Mouse (Mus musculus): ENCODE data around the gene Znrd1as.

GRCm38 (mm10) chr17:36995448-36995847 is 37.1 kb downstream of the Znrd1as start:
- no peak for TF ChIP-seq CTCF (IDR thresholded peaks at IDR 0.05; ENCODE audit: low read depth)
- TF ChIP-seq EP300 (IDR thresholded peaks at IDR 0.05; ENCODE audit: low read depth) = no peak
